Mouse (Mus musculus) activated CD4-positive, CD25-positive, alpha-beta regulatory T cell, adult 4 months (primary cell): ENCODE measurements around the gene Ccdc83. TPM values are rescaled to one million over a fixed set of nuclear protein-coding genes. Genes with fewer than 3 reads are reported as not detected.

Experiments
- polyA plus RNA-seq, 2 experiments: library from polyadenylated mRNA; unstranded; fragments of 100-300 nt; shearing (Covaris generic); gene quantifications; one replicate each; pipeline ENCODE4 v1.2.1; 2017

The Ccdc83 gene
- polyA plus RNA-seq, 2 experiments from 2014 or later: 0.32 TPM; not detected in 1

Other genes starting within 250 kb of the Ccdc83 start
- 10 to 100 TPM; 49.7 to 85.7 TPM for gene Picalm, start 135.6 kb downstream of the Ccdc83 start, polyA plus RNA-seq
- 10 to 100 TPM; 25.2 to 28.4 TPM for gene Sytl2, start 36.5 kb upstream of the Ccdc83 start, polyA plus RNA-seq
- gene Ccdc89, start 160.8 kb upstream of the Ccdc83 start, polyA plus RNA-seq: not detected
- gene Crebzf, start 177.0 kb upstream of the Ccdc83 start, polyA plus RNA-seq: 10 to 100 TPM; 22.8 to 29.8 TPM
- 10 to 100 TPM; 77.7 to 89.8 TPM for gene Tmem126a, start 191.5 kb upstream of the Ccdc83 start, polyA plus RNA-seq
- gene Tmem126b, start 210.2 kb upstream of the Ccdc83 start, polyA plus RNA-seq: 10 to 100 TPM; 32.3 to 39.5 TPM
- gene Dlg2, start 210.9 kb upstream of the Ccdc83 start, polyA plus RNA-seq: 1 to 10 TPM in 1 of 2 experiments, not detected in 1; 1.5 TPM